Mouse (Mus musculus) CD4-positive helper T cell, adult 2 months (primary cell): ENCODE results near the gene Pa2g4.

Experiments used
- DNase-seq: peaks from one replicate; pipeline ENCODE4 v3.0.0-alpha.2; 2012; ENCODE audit warnings: low read depth, missing footprints, low spot score

Pa2g4 gene

GRCm38 (mm10) chr10:128536266-128536940, 29.4 kb downstream of the Pa2g4 start:
- DNase-seq = peak; percentile 94

DNA sequence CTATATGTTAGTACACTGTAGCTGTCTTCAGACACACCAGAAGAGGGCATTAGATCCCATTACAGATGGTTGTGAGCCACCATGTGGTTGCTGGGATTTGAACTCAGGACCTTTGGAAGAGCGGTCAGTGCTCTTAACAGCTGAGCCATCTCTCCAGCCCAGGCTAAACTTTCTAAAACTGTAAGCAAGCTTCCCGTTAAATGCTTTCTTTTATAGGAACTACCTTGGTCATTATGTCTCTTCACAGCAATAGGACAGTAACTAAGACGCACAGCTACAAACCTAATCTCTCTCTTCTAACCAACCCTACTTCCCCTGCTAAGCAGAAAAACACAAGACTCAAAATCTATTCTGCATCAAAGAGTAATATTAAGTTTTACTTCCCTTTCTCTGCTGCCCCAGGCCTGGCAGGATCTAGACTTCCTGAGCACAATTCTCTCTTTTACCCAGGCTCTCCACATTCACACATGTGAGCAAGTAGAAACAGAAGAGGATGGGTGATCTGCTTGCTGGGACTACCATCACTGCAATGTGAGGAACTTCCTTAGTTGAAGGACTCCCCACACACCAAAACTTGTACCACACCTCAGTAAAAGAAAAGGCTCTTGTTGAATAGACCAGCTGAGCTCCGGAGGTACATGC, 30.0 kb downstream of the Pa2g4 start:
- DNase-seq = no peak

DNA sequence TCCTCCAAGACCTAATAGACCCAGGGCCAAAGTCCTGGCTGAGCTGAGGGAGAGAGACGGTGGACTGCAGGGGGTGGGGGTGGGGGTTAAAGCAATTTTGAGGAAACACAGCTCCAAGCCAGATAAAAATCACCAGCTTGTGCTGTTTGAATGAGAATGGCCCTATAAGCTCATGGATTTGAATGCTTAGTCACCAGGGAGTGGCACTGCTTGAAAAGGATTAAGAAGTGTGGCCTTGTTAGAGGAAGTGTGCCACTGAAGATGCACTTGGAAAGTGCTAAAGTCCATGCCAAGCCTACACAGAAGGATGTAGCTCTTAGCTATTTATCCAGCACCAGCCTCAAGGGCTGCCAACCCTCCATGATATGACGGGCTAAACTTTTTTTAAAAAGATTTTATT, 30.6 kb downstream of the Pa2g4 start:
- no peak for DNase-seq

DNA sequence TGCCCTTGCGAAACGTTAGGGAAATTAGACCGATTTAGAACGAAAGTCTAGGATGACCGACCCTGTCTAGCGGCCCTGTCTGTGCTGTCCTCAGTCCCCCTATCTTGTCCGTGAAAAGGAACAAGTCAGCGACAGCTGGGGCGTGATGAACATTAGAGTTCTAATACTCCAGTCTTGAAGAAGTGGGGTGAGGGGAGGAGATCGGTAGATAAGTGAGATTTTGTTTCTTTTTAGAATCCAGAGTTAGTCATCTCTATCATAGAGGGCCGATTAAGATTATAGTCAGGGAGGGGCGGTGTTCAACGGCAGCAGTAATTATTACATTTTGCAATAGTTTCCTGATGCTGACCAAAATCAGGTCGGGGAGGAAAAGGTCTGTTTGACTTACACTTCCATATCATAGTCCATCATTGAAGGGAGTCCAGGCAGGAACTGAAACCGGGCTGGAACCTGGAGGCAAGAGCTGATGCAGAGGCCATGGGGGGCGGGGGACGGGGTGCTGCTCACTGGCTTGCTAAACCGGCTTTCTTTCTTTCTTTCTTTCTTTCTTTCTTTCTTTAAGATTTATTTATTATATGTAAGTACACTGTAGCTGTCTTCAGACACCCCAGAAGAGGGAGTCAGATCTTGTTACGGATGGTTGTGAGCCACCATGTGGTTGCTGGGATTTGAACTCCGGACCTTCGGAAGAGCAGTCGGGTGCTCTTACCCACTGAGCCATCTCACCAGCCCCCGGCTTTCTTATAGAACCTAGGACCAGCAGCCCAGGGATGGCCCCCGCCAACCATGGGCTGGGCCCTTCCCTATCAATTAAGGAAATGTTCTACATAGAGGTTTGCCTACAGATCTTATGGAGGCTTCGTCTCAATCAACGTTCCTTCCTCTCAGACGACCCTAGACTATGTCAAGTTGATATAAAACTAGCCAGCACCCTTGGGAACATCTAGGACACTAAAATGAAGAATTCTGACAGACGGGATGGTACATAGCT, 39.1 kb downstream of the Pa2g4 start:
- no peak for DNase-seq

DNA sequence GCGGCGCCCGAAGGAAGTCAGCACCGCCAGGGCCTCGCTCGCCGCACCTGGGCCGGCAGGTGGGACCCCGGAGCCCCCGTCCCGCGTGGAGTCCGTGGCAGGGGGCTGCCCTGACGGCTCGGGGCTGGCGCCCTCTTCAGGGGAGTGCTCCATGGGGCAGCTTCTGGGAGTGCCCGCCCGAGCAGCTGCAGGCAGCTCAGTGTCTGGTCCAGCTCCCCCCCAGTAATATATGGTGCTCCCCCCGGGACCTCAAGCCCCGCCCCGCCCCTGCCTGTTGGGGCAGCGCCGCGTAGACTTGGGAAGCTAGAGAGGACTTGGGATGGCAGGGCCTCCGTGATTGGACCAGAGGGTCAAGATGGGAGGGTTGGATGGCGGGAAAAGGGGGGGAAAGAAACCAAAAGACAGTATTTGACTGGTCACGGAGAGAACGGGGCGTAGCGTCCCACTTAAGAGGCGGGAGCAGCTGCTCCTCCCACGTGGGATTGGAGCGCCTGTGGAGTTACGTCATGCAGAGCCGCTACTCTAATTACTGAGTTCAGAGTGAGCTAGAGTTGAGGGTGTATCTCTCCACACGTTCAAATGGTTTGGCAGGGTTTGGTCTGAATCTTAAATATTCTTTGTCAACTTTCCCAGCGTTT, 40.0 kb downstream of the Pa2g4 start, which contains the start of gene Esyt1:
Esyt1 (minus strand) TSS at position 201 of the 638 bp plus-strand sequence.
- peak; percentile 98 for DNase-seq

DNA sequence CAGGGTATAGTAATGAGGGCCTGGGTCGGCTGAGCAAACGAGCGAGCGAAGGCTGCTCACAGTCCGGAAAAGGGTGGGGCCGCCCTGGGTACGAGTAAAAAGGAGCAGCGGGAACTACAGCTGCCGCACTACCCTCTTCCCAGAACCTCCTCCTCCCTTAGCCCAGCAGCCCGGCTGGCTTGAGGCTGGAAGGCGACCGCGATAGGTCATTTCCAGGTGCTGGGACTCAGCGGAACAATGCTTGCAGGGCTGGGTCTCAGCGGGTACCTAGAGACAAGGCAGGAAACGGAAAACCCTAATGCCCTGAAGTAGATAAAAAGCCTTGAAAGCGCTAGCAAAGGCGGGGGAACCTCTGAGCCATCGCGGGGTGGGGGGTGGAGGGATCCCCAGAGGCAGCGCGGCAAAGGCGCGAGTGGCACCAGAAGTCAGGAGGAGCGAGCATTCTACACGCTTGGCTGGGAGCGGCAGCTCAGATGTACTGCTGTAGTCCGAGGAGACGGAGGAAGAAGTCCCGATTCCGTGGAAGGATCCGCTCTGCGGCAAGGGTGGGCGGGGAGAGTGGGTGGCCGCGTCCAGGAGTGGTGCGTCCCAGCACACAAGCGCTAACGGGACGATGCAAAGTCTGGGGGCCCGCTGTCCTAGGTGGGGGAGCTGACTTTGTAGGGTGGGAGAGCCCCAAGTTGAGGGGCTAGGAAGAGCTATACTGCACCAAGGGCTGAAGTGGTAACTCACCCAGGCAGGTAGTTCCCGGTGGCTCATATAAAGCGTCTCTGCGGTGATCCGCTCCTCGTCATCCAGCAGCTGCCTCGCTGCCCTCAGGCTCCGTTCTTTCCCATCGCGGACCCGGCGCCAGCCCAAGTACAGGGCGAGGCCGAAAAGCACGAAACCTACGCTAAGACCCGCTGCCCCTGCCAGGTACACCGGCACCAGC, 40.8 kb downstream of the Pa2g4 start:
- DNase-seq = peak; percentile 88

GRCm38 (mm10) chr10:128524111-128524731, 41.6 kb downstream of the Pa2g4 start:
- DNase-seq = peak; percentile 54

GRCm38 (mm10) chr10:128522351-128522750, 43.4 kb downstream of the Pa2g4 start:
- no peak for DNase-seq

DNA sequence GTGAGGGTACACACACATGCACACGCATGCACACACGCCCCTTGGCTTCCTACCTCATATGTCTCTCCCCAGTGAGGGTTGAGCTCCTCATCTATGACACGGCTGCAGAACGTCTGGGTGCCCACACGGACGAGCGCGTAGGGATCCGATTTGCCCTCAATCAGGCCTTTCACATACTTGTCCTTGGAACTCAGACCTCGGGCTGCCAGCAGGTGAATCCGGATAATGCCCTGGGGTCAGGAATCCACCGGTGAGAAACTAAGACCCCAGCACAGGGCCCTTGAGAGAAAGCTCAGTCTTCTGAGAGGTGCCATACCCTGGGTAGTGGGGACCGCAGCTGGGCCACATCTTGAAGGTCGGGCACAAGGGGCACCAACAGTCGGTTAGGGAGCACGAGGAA, 45.2 kb downstream of the Pa2g4 start:
- DNase-seq = no peak

- peak; percentile 38 for DNase-seq
Measured at GRCm38 (mm10) chr10:128518833-128519232, 47.0 kb downstream of the Pa2g4 start.

DNA sequence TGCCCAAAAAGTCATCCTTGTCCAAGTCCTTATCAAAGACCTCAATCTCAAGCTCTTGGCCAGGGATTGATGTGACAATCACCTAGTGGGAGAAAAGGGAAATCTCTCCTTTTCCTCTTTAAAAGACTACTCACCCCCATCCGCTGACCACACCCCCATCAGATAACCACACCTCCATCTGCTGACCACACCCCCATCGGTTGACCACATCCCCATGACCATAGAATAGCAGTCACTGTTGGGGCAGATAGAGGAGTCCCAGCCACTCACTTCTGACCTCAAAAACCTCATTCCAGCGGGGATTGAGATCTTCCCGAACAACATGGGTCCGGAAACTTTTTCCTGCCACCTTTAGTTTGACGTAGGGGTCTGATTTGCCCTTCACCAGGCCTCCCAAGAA, 49.1 kb downstream of the Pa2g4 start:
- DNase-seq = no peak

- no peak for DNase-seq
Measured at GRCm38 (mm10) chr10:128516029-128516428, 49.8 kb downstream of the Pa2g4 start.

DNA sequence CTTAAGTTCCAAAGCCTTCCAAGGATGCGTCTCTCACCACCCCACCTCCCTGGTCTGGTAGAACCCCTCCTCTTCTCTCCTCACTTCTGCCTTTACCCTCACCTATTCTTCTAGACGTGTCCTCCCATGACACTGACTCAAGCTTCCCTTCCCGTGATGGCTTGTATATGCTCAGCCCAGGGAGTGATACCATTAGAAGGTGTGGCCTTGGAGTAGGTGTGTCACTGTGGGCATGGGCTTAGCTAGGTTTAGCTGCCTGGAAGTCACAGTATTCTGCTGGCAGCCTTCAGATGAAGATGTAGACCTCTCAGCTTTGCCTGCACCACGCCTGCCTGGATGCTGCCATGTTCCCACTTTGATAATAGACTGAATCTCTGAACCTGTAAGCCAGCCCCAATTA, 50.7 kb downstream of the Pa2g4 start:
- DNase-seq = no peak

- no peak for DNase-seq
Measured at GRCm38 (mm10) chr10:128511761-128512160, 54.0 kb downstream of the Pa2g4 start.

- DNase-seq = no peak
Measured at GRCm38 (mm10) chr10:128511189-128511588, 54.6 kb downstream of the Pa2g4 start.

DNA sequence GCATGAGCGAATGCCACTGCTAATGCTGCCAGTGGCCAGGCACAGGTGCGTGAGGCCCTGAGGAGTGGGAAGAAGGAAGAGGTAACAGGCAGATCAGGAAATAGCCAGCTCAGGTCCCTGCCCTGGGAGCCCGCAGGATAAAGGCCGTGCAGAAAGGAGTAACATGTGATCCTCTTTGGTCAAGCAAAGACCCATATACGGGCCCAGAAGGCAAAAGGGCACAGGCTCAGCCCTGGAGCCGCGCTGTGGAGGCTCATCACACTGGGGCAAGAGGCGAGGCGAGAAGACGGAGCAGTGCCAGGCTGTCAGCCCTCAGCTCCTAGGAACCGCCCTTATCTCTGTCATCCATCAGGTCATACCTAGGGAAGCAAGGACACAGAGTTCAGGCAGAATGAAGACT, 55.5 kb downstream of the Pa2g4 start:
- no peak for DNase-seq

GRCm38 (mm10) chr10:128509831-128510230, 56.0 kb downstream of the Pa2g4 start:
- no peak for DNase-seq

GRCm38 (mm10) chr10:128509203-128509602, 56.6 kb downstream of the Pa2g4 start:
- DNase-seq = no peak

- no peak for DNase-seq
Measured at GRCm38 (mm10) chr10:128508260-128508659, 57.5 kb downstream of the Pa2g4 start.
